Mouse (Mus musculus) cerebellum, adult 2 months (tissue): ENCODE measurements at regions not wholly inside any gene's neighbourhood (a gene's known extent, or its start where the extent isn't known, plus 50 kb on each side); places are given as distances from the start of the nearest gene placed in this dataset.
A peak's percentile ranks its signal among the peaks of the same experiment; 100 is the strongest.

Source experiments
- DNase-seq, 2 experiments: peaks; one replicate each; pipeline ENCODE4 v3.0.0; 2021
- H3K27ac ChIP-seq: fragments of 200-500 bp; 2 replicates; pipeline ENCODE4 v1.5.1; 2012; ENCODE audit warnings: low read length, control low read depth, inconsistent platforms; ENCODE audit not compliant: insufficient read depth
- H3K27me3 ChIP-seq: fragments of 200-500 bp; 2 replicates; pipeline ENCODE4 v1.6.1; 2012; ENCODE audit warnings: inconsistent platforms, mild to moderate bottlenecking, low read length, moderate library complexity; ENCODE audit not compliant: control insufficient read depth, insufficient read depth
- H3K4me1 ChIP-seq: fragments of 200-500 bp; 2 replicates; pipeline ENCODE4 v1.6.1; 2011; ENCODE audit warnings: low read length; ENCODE audit not compliant: control insufficient read depth, insufficient read depth
- H3K4me3 ChIP-seq: fragments of 200-500 bp; replicated peaks from 2 replicates; pipeline ENCODE3; 2011; ENCODE audit warnings: mild to moderate bottlenecking, low read depth, low read length, control low read depth; ENCODE audit not compliant: insufficient read depth
- CTCF ChIP-seq: fragments of 200-500 bp; IDR thresholded peaks from 2 replicates; pipeline ENCODE4 v1.5.1; 2011; ENCODE audit warnings: low read depth, mild to moderate bottlenecking, control low read depth, low read length, moderate library complexity, borderline replicate concordance; ENCODE audit not compliant: insufficient read depth
- POLR2A ChIP-seq: fragments of 200-500 bp; IDR thresholded peaks from 2 replicates; pipeline ENCODE4 v1.6.1; 2011; ENCODE audit warnings: low read length, control low read depth, borderline replicate concordance; ENCODE audit not compliant: insufficient read depth
- WGBS: fragments of 180-500 bp; shearing (Covaris S2); methylation state at CpG from one replicate; pipeline ENCODE4 v1.1.7; 2018; 5-methylcytosine and 5-hydroxymethylcytosine counted together

GRCm38 (mm10) chr1:183845135-183845534 lies 168.0 kb upstream of the Dusp10 start:
- TF ChIP-seq POLR2A (no peak), CTCF (no peak)
- Histone ChIP-seq H3K4me3 (no peak overlapping the region), H3K4me1 (no peaks in the 10 kb centered on the region), H3K27ac (no peak overlapping the region), H3K27me3 (no peaks in the 10 kb centered on the region)
- no peak for DNase-seq
- WGBS, result 75% methylated on average over 4 of the region's 4 CpGs

DNA sequence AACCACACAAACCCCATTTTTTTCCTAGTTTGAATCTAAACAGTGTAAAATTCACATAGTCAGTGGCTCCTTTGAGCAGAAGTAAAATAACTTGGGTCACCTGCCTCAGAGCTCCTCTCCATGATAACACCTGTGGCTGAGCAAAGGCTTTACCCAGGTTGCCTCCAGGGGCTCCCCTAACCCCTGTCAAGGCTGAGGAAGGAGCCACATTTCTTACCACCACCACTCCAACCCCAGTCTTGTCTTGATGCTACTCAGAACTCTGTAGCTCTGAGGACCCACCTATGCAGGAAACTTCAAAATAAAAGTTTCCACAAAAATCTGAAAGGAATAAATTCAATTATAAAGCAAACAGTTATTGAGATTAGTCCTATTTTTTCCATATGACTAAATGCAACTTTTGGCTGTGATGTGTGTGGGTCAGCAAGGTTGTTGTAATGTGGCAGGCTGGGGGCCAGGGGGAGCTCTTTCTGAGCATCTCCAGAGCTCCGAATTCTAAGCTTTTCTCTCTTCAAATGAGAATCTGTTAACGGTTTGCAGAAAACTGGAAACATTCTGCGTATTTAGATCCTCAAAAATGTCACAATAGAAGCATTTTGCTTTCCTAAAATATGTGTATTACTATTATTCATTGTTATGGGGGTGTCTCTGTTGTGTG lies 159.0 kb upstream of the Dusp10 start:
- Histone ChIP-seq H3K4me1 (no peaks in the 10 kb centered on the region), H3K27ac (no peak overlapping the region), H3K4me3 (no peak overlapping the region), H3K27me3 (no peaks in the 10 kb centered on the region)
- no peak for DNase-seq
- 73% methylated on average over 3 of the region's 3 CpGs for WGBS
- TF ChIP-seq CTCF (no peak), POLR2A (no peak)

DNA sequence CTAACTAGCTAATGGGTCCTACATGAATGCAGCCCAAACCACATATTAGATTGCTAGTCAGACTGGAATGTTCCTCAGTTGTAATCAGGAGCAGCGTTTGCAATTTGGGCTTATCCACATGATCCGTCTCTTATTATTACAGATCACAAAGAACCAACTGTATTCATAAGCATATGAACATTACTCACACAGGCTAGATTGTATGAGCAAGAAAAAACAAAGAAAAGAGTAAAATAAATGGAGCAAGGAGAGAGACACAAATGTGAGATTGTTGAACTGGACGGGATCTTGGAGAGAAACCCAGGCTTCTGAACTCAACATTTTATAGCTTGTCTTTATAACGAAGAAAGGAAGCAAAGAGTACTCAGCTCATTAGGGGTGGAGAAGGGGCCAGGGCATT lies 148.0 kb upstream of the Dusp10 start:
- H3K27me3 ChIP-seq, result no peaks in the 10 kb centered on the region
- no peaks in the 10 kb centered on the region for H3K4me1 ChIP-seq
- no peak for DNase-seq
- no peak overlapping the region for H3K4me3 ChIP-seq
- TF ChIP-seq POLR2A (no peak), CTCF (no peak)
- H3K27ac ChIP-seq, result no peak overlapping the region
- WGBS, result 86% methylated on average over 4 of the region's 4 CpGs

DNA sequence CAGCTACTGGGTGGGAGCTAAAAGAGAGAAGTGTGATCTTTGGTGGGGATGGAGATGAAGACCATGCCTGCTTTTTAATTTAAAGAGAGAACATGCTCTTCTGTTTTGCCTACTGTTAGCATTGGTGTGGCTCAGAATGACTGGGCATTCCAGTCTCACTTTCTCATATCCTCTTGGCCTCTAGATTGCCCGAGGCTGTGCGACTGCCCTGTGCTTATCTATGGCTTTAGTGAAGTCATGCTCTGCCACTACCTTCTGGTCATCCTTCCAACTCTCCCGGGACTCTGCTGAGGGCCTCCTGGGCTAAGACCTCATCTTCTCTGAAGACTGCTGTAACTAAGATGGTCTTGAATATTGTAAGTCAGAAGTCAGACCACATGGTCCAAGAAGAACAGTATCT lies 147.5 kb upstream of the Dusp10 start:
- no peaks in the 10 kb centered on the region for H3K27me3 ChIP-seq
- no peak overlapping the region for H3K4me3 ChIP-seq
- WGBS, result 90% methylated on average over 3 of the region's 3 CpGs
- TF ChIP-seq POLR2A (no peak), CTCF (no peak)
- no peak for DNase-seq
- no peaks in the 10 kb centered on the region for H3K4me1 ChIP-seq
- no peak overlapping the region for H3K27ac ChIP-seq

GRCm38 (mm10) chr1:183868965-183869364 lies 144.1 kb upstream of the Dusp10 start:
- H3K27me3 ChIP-seq, result no peaks in the 10 kb centered on the region
- TF ChIP-seq CTCF, result no peak
- no peak for DNase-seq
- no peak overlapping the region for H3K4me3 ChIP-seq
- WGBS, result 97% methylated on average over 5 of the region's 5 CpGs
- no peaks in the 10 kb centered on the region for H3K4me1 ChIP-seq
- no peak overlapping the region for H3K27ac ChIP-seq

DNA sequence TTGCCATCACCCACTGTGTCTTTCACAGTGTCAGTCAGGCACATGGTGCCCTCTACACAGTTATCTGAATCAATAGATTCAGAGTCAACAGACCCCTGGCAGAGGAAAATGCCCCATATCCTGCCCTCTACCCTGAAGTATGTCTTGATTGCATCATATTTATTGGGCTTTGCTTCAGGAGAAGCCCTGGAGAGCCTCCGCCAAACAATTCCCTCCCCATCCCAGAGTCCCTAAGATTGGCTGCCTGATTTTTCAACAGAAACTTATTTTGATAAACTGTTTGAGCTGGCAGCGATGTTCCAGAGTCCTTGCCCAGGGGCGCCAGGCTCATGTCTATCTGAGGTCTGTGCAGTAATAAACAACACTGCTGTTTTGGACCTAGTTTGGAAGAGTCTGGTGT lies 117.2 kb upstream of the Dusp10 start:
- no peak for DNase-seq
- no peak overlapping the region for H3K4me3 ChIP-seq
- no peaks in the 10 kb centered on the region for H3K27me3 ChIP-seq
- no peaks in the 10 kb centered on the region for H3K4me1 ChIP-seq
- H3K27ac ChIP-seq, result no peak overlapping the region
- TF ChIP-seq CTCF (no peak), POLR2A (no peak)
- WGBS, result 63% methylated on average over 3 of the region's 3 CpGs

GRCm38 (mm10) chr1:183898091-183898490 lies 115.0 kb upstream of the Dusp10 start:
- peak in 1 of 2 experiments; percentile 17 for DNase-seq
- 74% methylated on average over 3 of the region's 3 CpGs for WGBS
- no peak for TF ChIP-seq POLR2A
- no peak for TF ChIP-seq CTCF
- no peak overlapping the region for H3K4me3 ChIP-seq
- no peaks in the 10 kb centered on the region for H3K4me1 ChIP-seq
- H3K27ac ChIP-seq, result no peak overlapping the region
- H3K27me3 ChIP-seq, result no peaks in the 10 kb centered on the region

GRCm38 (mm10) chr1:183904564-183904963 lies 108.5 kb upstream of the Dusp10 start:
- H3K27me3 ChIP-seq, result no peaks in the 10 kb centered on the region
- no peak for DNase-seq
- H3K4me1 ChIP-seq, result no peaks in the 10 kb centered on the region
- H3K27ac ChIP-seq, result no peak overlapping the region
- TF ChIP-seq POLR2A (no peak), CTCF (no peak)
- no peak overlapping the region for H3K4me3 ChIP-seq
- 55% methylated on average over 7 of the region's 7 CpGs for WGBS
